Comparison of ENCODE assay signal across 15 mouse cellular contexts in the genomic region with DNA sequence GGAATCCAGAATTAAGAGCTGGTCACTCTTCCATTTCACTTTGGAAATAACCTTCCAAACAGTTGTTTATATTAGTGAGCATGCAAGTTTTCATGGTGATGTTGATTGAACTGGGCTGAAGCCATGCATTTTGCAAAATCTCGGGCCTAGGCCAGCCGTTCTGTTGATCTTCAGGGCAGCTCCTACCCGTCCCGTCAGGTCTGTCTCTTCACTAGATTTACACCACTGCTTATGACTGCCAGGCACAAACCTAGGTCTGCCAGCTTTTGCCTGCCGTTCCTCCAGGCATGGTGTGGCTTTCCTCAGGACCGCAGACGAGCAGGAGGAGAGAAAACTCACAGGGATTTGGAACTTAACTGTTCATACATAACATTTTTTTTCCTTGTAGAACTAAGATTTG. TPM values are rescaled to one million over a fixed set of nuclear protein-coding genes. Genes with fewer than 3 reads are reported as not detected.
A peak's percentile ranks its signal among the peaks of the same experiment; 100 is the strongest.
DNase-seq lines count a peak whose midpoint lies in the region; ATAC-seq and TF ChIP-seq lines count a peak whose summit lies in the region.
"Had no signal": no experiment of that assay in that cellular context is flagged by ENCODE, and none has a peak within 500 bp of the region (broad histone marks: within the 10 kb centered on the region; RNA-seq: fewer than 3 reads in every experiment).

No protein-coding gene starts in this region.

- H3K27ac ChIP-seq in stomach, postnatal 0 days (replicated peaks): 0 out of 2 replicates have a peak overlapping the region, but pooled peaks have one; percentile 9
- H3K27ac ChIP-seq: embryonic facial prominence, embryonic 12.5 days; forebrain, embryonic 15.5 days; intestine, embryonic 15.5 days; limb, embryonic 10.5 days had no signal

- no peak overlapping the region for H3K4me2 ChIP-seq in stomach, postnatal 0 days (replicated peaks; ENCODE audit: low read depth)
- H3K4me2 ChIP-seq: embryonic facial prominence, embryonic 12.5 days; forebrain, embryonic 15.5 days; intestine, embryonic 15.5 days had no signal

- WGBS in stomach, postnatal 0 days: 32% methylated on average over 7 of the region's 7 CpGs

- DNase-seq in gastrocnemius, postnatal 36 days: peak; percentile 7 to 28
- DNase-seq in stomach, postnatal 0 days (ENCODE audit: low spot score): no peak
- no peak for DNase-seq in embryo, embryonic 10 days (ENCODE audit: low spot score)
- no peak for DNase-seq in right cerebral cortex, postnatal 36 days (ENCODE audit: low spot score in 2 of 2)
- DNase-seq: cerebellum, postnatal 25 days; kidney, postnatal 14 days had no signal

- peaks cover 99% of the 10 kb centered on the region for H3K4me1 ChIP-seq in erythroblast, embryonic 14.5 days (ENCODE audit: control insufficient read depth)
- peaks cover 89% of the 10 kb centered on the region for H3K4me1 ChIP-seq in megakaryocyte, embryonic 14.5 days
- peaks cover 3% of the 10 kb centered on the region for H3K4me1 ChIP-seq in stomach, postnatal 0 days (replicated peaks; ENCODE audit: control insufficient read depth, insufficient read depth)
- H3K4me1 ChIP-seq: embryonic facial prominence, embryonic 12.5 days; forebrain, embryonic 15.5 days had no signal

- H3K9me3 ChIP-seq in erythroblast, embryonic 14.5 days (ENCODE audit: control insufficient read depth, low read length): no peaks in the 10 kb centered on the region
- H3K9me3 ChIP-seq in megakaryocyte, embryonic 14.5 days: no peaks in the 10 kb centered on the region
- H3K9me3 ChIP-seq in stomach, postnatal 0 days (ENCODE audit: control insufficient read depth, low read length): no peaks in the 10 kb centered on the region
- H3K9me3 ChIP-seq: embryonic facial prominence, embryonic 12.5 days; forebrain, embryonic 15.5 days; G1E; intestine, embryonic 15.5 days; limb, embryonic 10.5 days had no signal

- peak overlapping the region; percentile 42 for H3K4me3 ChIP-seq in erythroblast, embryonic 14.5 days (replicated peaks)
- H3K4me3 ChIP-seq in megakaryocyte, embryonic 14.5 days (replicated peaks): peak overlapping the region; percentile 79
- no peak overlapping the region for H3K4me3 ChIP-seq in stomach, postnatal 0 days (ENCODE audit: low read depth, low read length)
- H3K4me3 ChIP-seq: embryonic facial prominence, embryonic 12.5 days; forebrain, embryonic 15.5 days; intestine, embryonic 15.5 days; limb, embryonic 10.5 days had no signal

- H3K27me3 ChIP-seq in erythroblast, embryonic 14.5 days (ENCODE audit: control insufficient read depth): no peaks in the 10 kb centered on the region
- H3K27me3 ChIP-seq in megakaryocyte, embryonic 14.5 days (replicated peaks): no peaks in the 10 kb centered on the region
- no peaks in the 10 kb centered on the region for H3K27me3 ChIP-seq in stomach, postnatal 0 days (ENCODE audit: control insufficient read depth, insufficient read depth, low read length)
- H3K27me3 ChIP-seq: embryonic facial prominence, embryonic 12.5 days; forebrain, embryonic 15.5 days; intestine, embryonic 15.5 days had no signal

- no peak for TF ChIP-seq CTCF in stomach, postnatal 0 days (IDR thresholded peaks at IDR 0.05; ENCODE audit: low read depth)

- H3K36me3 ChIP-seq in erythroblast, embryonic 14.5 days (ENCODE audit: control insufficient read depth): peaks cover 82% of the 10 kb centered on the region
- H3K36me3 ChIP-seq in megakaryocyte, embryonic 14.5 days (replicated peaks; ENCODE audit: low read length): peaks cover 7% of the 10 kb centered on the region
- no peaks in the 10 kb centered on the region for H3K36me3 ChIP-seq in stomach, postnatal 0 days (ENCODE audit: control insufficient read depth, insufficient read depth, low read length)
- H3K36me3 ChIP-seq: embryonic facial prominence, embryonic 12.5 days; forebrain, embryonic 15.5 days; intestine, embryonic 15.5 days; limb, embryonic 10.5 days had no signal

- intact Hi-C loops in gastrocnemius, postnatal 36 days (cut with DNase I): no loop called here

- no peak for TF ChIP-seq EP300 in stomach, postnatal 0 days (optimal IDR thresholded peaks at IDR 0.05)

- H3K9ac ChIP-seq in stomach, postnatal 0 days (ENCODE audit: low read length): no peak overlapping the region
- H3K9ac ChIP-seq: embryonic facial prominence, embryonic 12.5 days; forebrain, embryonic 15.5 days; intestine, embryonic 15.5 days had no signal

- ATAC-seq in erythroblast, adult 5-6 weeks (replicated peaks; ENCODE audit: low FRiP score, poor library complexity, severe bottlenecking): no peak
- no peak for ATAC-seq in megakaryocyte, adult 5-6 weeks (ENCODE audit: poor library complexity, severe bottlenecking)
- no peak for ATAC-seq in stomach, postnatal 0 days (ENCODE audit: low FRiP score, low TSS enrichment)
- ATAC-seq: forebrain, embryonic 15.5 days; intestine, embryonic 15.5 days had no signal

RNA-seq across cellular contexts. Expression of a gene that starts 31.4 kb away (rescaled TPM):
- 7.5 and 16.5 TPM in 2 replicates for polyA plus RNA-seq in erythroblast, embryonic 14.5 days (2012)
- total RNA-seq in erythroblast, adult 5-6 weeks (2015; ENCODE audit: low replicate concordance): 59.4 and 99.9 TPM in 2 replicates
- total RNA-seq in erythroblast, adult 5-6 weeks (2017; ENCODE audit: low replicate concordance): 60.4 and 93.9 TPM in 2 replicates
- polyA plus RNA-seq in megakaryocyte, embryonic 14.5 days (2012; ENCODE audit: insufficient read depth, low replicate concordance): 14.0 TPM in 1 of 2 replicates, not detected in the other
- 12.2 and 13.8 TPM in 2 replicates for total RNA-seq in megakaryocyte, adult 5-6 weeks (2015)
- 7.7 and 7.9 TPM in 2 replicates for total RNA-seq in megakaryocyte, adult 5-6 weeks (2017)
- total RNA-seq in gastrocnemius, postnatal 36 days (2021): 10 to 100 TPM; 24.4 to 34.0 TPM
- polyA plus RNA-seq in stomach, postnatal 0 days (2015; fragmentation: Nextera tagmentation; extraction: Ambion mirVana): 13.0 and 13.6 TPM in 2 replicates

Comparison
In these comparisons a context has a peak if more than half of its experiments do, and no peak if none do; other contexts are left out.
1. DNase-seq: peak in gastrocnemius, postnatal 36 days (2 of 2); none in stomach, postnatal 0 days (single experiment), embryo, embryonic 10 days (single experiment) and right cerebral cortex, postnatal 36 days (0 of 2).